Mouse (Mus musculus) heart, postnatal 25 days (tissue): Measurements from ENCODE around the gene 1500011B03Rik. TPM values are rescaled to one million over a fixed set of nuclear protein-coding genes. Genes with fewer than 3 reads are reported as not detected.

ENCODE experiments used
- DNase-seq: peaks from one replicate; pipeline ENCODE4 v3.0.0; 2022; ENCODE audit warnings: low spot score
- intact Hi-C: fragments of 180-260 bp; cut with DNase I; formaldehyde crosslinking; loops from one replicate; pipeline ENCODE4 v1.15.1; 2025
- total RNA-seq, 2 experiments: library from RNA; stranded (reverse); gene quantifications; 2 replicates each; pipeline ENCODE4 v1.2.3; 2021

1500011B03Rik gene
- total RNA-seq, 2 experiments from 2014 or later: 5.1 to 5.7 TPM

- DNase-seq: no peak
- intact Hi-C loops: no loop called here
Observed at GRCm38 (mm10) chr5:114794609-114795008, 28.7 kb downstream of the 1500011B03Rik start.

GRCm38 (mm10) chr5:114793317-114793716, 30.0 kb downstream of the 1500011B03Rik start:
- DNase-seq: no peak
- intact Hi-C loops: no loop called here

- intact Hi-C loops: loop anchor here (2.0 kb wide), 1 partner anchor 16 kb away; no protein-coding TSS in a partner anchor
- no peak for DNase-seq
Observed at GRCm38 (mm10) chr5:114785196-114785595, 38.1 kb downstream of the 1500011B03Rik start.

GRCm38 (mm10) chr5:114784622-114785165, 38.6 kb downstream of the 1500011B03Rik start:
- DNase-seq: peak; percentile 49
- intact Hi-C loops: loop anchor here (2.0 kb wide), 1 partner anchor 16 kb away; no protein-coding TSS in a partner anchor

GRCm38 (mm10) chr5:114783405-114784163, 39.7 kb downstream of the 1500011B03Rik start:
- no peak for DNase-seq
- intact Hi-C loops: loop anchor here (2.0 kb wide), 1 partner anchor 17 kb away; no protein-coding TSS in a partner anchor

- intact Hi-C loops: no loop called here
- no peak for DNase-seq
Observed at GRCm38 (mm10) chr5:114782991-114783390, 40.3 kb downstream of the 1500011B03Rik start.

- DNase-seq: no peak
- intact Hi-C loops: no loop called here
Observed at GRCm38 (mm10) chr5:114780912-114781311, 42.4 kb downstream of the 1500011B03Rik start.

GRCm38 (mm10) chr5:114779956-114780489, 43.2 kb downstream of the 1500011B03Rik start:
- intact Hi-C loops: no loop called here
- DNase-seq: no peak

GRCm38 (mm10) chr5:114776174-114776573, 47.1 kb downstream of the 1500011B03Rik start:
- no peak for DNase-seq
- intact Hi-C loops: no loop called here

- no peak for DNase-seq
- intact Hi-C loops: loop anchor here (2.0 kb wide), 1 partner anchor 31 kb away; no protein-coding TSS in a partner anchor
Observed at GRCm38 (mm10) chr5:114775056-114775979, 48.0 kb downstream of the 1500011B03Rik start, which contains the start of gene Git2. TSS of gene Git2 (minus strand) at chr5:114775517.

- DNase-seq: peak; percentile 87
Observed at GRCm38 (mm10) chr5:114774403-114775051, 48.7 kb downstream of the 1500011B03Rik start, which contains the start of gene Ankrd13a. TSS of gene Ankrd13a (plus strand) at chr5:114774677.

GRCm38 (mm10) chr5:114773780-114774179, 49.5 kb downstream of the 1500011B03Rik start:
- no peak for DNase-seq
- intact Hi-C loops: loop anchor here (2.0 kb wide), 1 partner anchor 33 kb away; no protein-coding TSS in a partner anchor

More at GRCm38 (mm10) chr5:114774403-114775051, 48.7 kb downstream of the 1500011B03Rik start, which contains the start of gene Ankrd13a:
- intact Hi-C loops: loop anchor here (2.0 kb wide), 1 partner anchor 32 kb away; no protein-coding TSS in a partner anchor

- intact Hi-C loops: no loop called here
- DNase-seq: peak; percentile 97
Observed at GRCm38 (mm10) chr5:114773211-114773710, 50.0 kb downstream of the 1500011B03Rik start.

- DNase-seq: peak; percentile 41
- intact Hi-C loops: no loop called here
Observed at GRCm38 (mm10) chr5:114772456-114773203, 50.6 kb downstream of the 1500011B03Rik start.

GRCm38 (mm10) chr5:114771796-114772195, 51.5 kb downstream of the 1500011B03Rik start:
- intact Hi-C loops: loop anchor here (2.0 kb wide), 1 partner anchor 63 kb away; no protein-coding TSS in a partner anchor
- no peak for DNase-seq

GRCm38 (mm10) chr5:114769786-114770185, 53.5 kb downstream of the 1500011B03Rik start:
- no peak for DNase-seq
- intact Hi-C loops: loop anchor here (2.0 kb wide), 1 partner anchor 61 kb away; no protein-coding TSS in a partner anchor

GRCm38 (mm10) chr5:114767185-114767584, 56.1 kb downstream of the 1500011B03Rik start:
- DNase-seq: no peak
- intact Hi-C loops: no loop called here

- no peak for DNase-seq
- intact Hi-C loops: no loop called here
Observed at GRCm38 (mm10) chr5:114766686-114767085, 56.6 kb downstream of the 1500011B03Rik start.
